Comparison of ENCODE assay signal across 11 mouse cellular contexts in genomic region chr4:34494961-34495723, GRCm38 (mm10). TPM values are rescaled to one million over a fixed set of nuclear protein-coding genes. Genes with fewer than 3 reads are reported as not detected.
DNase-seq lines count a peak whose midpoint lies in the region; ATAC-seq and TF ChIP-seq lines count a peak whose summit lies in the region.
"Had no signal": no experiment of that assay in that cellular context is flagged by ENCODE, and none has a peak within 500 bp of the region (broad histone marks: within the 10 kb centered on the region; RNA-seq: fewer than 3 reads in every experiment).

No protein-coding gene starts in this region.

- H3K9ac ChIP-seq in hindbrain, postnatal 0 days (replicated peaks; ENCODE audit: low read length) = no peak overlapping the region
- H3K9ac ChIP-seq: hindbrain, embryonic 14.5 days; neural tube, embryonic 12.5 days had no signal

- no peaks in the 10 kb centered on the region for H3K36me3 ChIP-seq in heart, embryonic 10.5 days
- H3K36me3 ChIP-seq in midbrain, embryonic 10.5 days = no peaks in the 10 kb centered on the region
- no peaks in the 10 kb centered on the region for H3K36me3 ChIP-seq in hindbrain, postnatal 0 days (ENCODE audit: insufficient read depth, low read length)
- H3K36me3 ChIP-seq: neural tube, embryonic 12.5 days had no signal

- H3K9me3 ChIP-seq in heart, embryonic 10.5 days = no peaks in the 10 kb centered on the region
- H3K9me3 ChIP-seq in midbrain, embryonic 10.5 days (replicated peaks) = peaks cover 6% of the 10 kb centered on the region; the same call in 1 of the 2 replicates
- H3K9me3 ChIP-seq in hindbrain, postnatal 0 days (ENCODE audit: low read length) = no peaks in the 10 kb centered on the region
- H3K9me3 ChIP-seq: neural tube, embryonic 12.5 days had no signal

- no peak overlapping the region for H3K27ac ChIP-seq in heart, embryonic 10.5 days
- no peak overlapping the region for H3K27ac ChIP-seq in midbrain, embryonic 10.5 days (replicated peaks)
- H3K27ac ChIP-seq in hindbrain, postnatal 0 days = no peak overlapping the region
- H3K27ac ChIP-seq: hindbrain, embryonic 14.5 days; neural tube, embryonic 12.5 days had no signal

- 83% methylated on average over 10 of the region's 10 CpGs for WGBS in heart, embryonic 10.5 days
- WGBS in midbrain, embryonic 10.5 days = 92% methylated on average over 10 of the region's 10 CpGs
- 79% methylated on average over 10 of the region's 10 CpGs for WGBS in hindbrain, postnatal 0 days

- peak; percentile 15 to 29 for DNase-seq in heart, adult 9 months (ENCODE audit: low spot score in 2 of 2)
- no peak for DNase-seq in heart, embryonic 10.5 days (ENCODE audit: low spot score)
- DNase-seq in adipocyte (ENCODE audit: low spot score) = peak; percentile 21
- peak; percentile 7 for DNase-seq in fibroblast of lung, adult 2 months (ENCODE audit: low read depth)
- peak; percentile 65 for DNase-seq in lung, postnatal 36 days
- no peak for DNase-seq in midbrain, embryonic 10.5 days (ENCODE audit: low spot score)
- no peak for DNase-seq in hindbrain, postnatal 0 days (ENCODE audit: low spot score)
- DNase-seq: spleen, adult 18-20 months; thymus, postnatal 4 days had no signal

- no peak for ATAC-seq in hindbrain, postnatal 0 days

- no peak overlapping the region for H3K4me2 ChIP-seq in hindbrain, postnatal 0 days (ENCODE audit: low read depth, low read length)
- H3K4me2 ChIP-seq: hindbrain, embryonic 14.5 days; neural tube, embryonic 12.5 days had no signal

- no peak overlapping the region for H3K4me3 ChIP-seq in heart, embryonic 10.5 days
- no peak overlapping the region for H3K4me3 ChIP-seq in midbrain, embryonic 10.5 days
- no peak overlapping the region for H3K4me3 ChIP-seq in hindbrain, postnatal 0 days (ENCODE audit: low read length)
- H3K4me3 ChIP-seq: neural tube, embryonic 12.5 days had no signal

- no peak for TF ChIP-seq CTCF in hindbrain, postnatal 0 days (IDR thresholded peaks at IDR 0.05; ENCODE audit: low read depth)

- no peaks in the 10 kb centered on the region for H3K27me3 ChIP-seq in heart, embryonic 10.5 days (ENCODE audit: insufficient read depth, poor library complexity, severe bottlenecking)
- no peaks in the 10 kb centered on the region for H3K27me3 ChIP-seq in midbrain, embryonic 10.5 days (ENCODE audit: low read depth, poor library complexity, severe bottlenecking)
- no peaks in the 10 kb centered on the region for H3K27me3 ChIP-seq in hindbrain, postnatal 0 days (ENCODE audit: insufficient read depth, low read length)
- H3K27me3 ChIP-seq: neural tube, embryonic 12.5 days had no signal

- H3K4me1 ChIP-seq in heart, embryonic 10.5 days = no peaks in the 10 kb centered on the region
- no peaks in the 10 kb centered on the region for H3K4me1 ChIP-seq in midbrain, embryonic 10.5 days
- H3K4me1 ChIP-seq in hindbrain, postnatal 0 days (ENCODE audit: insufficient read depth, low read length) = no peaks in the 10 kb centered on the region
- H3K4me1 ChIP-seq: neural tube, embryonic 12.5 days had no signal

RNA-seq across cellular contexts. Expression of gene Akirin2, which starts 55.6 kb away (rescaled TPM):
- 45.2 and 68.4 TPM in 2 replicates for polyA plus RNA-seq in heart, embryonic 10.5 days (2016; fragmentation: Nextera tagmentation; extraction: Ambion mirVana)
- polyA plus RNA-seq in midbrain, embryonic 10.5 days (2016; fragmentation: Nextera tagmentation; extraction: Ambion mirVana) = 58.7 and 67.0 TPM in 2 replicates
- 75.7 and 82.1 TPM in 2 replicates for total RNA-seq in hindbrain, postnatal 0 days (2014; rRNA removed)
- polyA plus RNA-seq in hindbrain, postnatal 0 days (2015; fragmentation: Nextera tagmentation; extraction: Ambion mirVana) = 77.5 and 82.5 TPM in 2 replicates

Comparison
In these comparisons a context has a peak if more than half of its experiments do, and no peak if none do; other contexts are left out.
1. DNase-seq: peak in heart, adult 9 months (2 of 2), adipocyte (single experiment), fibroblast of lung, adult 2 months (single experiment) and lung, postnatal 36 days (single experiment); none in heart, embryonic 10.5 days (single experiment), midbrain, embryonic 10.5 days (single experiment) and hindbrain, postnatal 0 days (single experiment).